Mouse (Mus musculus): ENCODE data around the gene Abcd3.

Gene Abcd3

GRCm38 (mm10) chr3:121712222-121712621, 102.9 kb downstream of the Abcd3 start:
- no peak for DNase-seq (ENCODE audit: low read depth, low spot score)

- DNase-seq (ENCODE audit: low read depth, low spot score): no peak
Measured at GRCm38 (mm10) chr3:121710894-121711531, 104.1 kb downstream of the Abcd3 start.
